Mouse (Mus musculus): ENCODE results near the gene Gm39566. TPM values are rescaled to one million over a fixed set of nuclear protein-coding genes. Genes with fewer than 3 reads are reported as not detected.

The Gm39566 gene
- total and polyA plus RNA-seq, 3 experiments = 0.04 TPM; not detected in 2

GRCm38 (mm10) chr11:69807641-69808040, 7.5 kb downstream of the Gm39566 start:
- no peak for DNase-seq (ENCODE audit: low read depth, low spot score)
- H3K9ac ChIP-seq (ENCODE audit: control insufficient read depth, low read depth, low read length, poor library complexity, severe bottlenecking) = no peak overlapping the region
- no peaks in the 10 kb centered on the region for H3K36me3 ChIP-seq (ENCODE audit: control insufficient read depth in 1 of 2, insufficient read depth in 2 of 2, low read length in 2 of 2)
- H3K27ac ChIP-seq (ENCODE audit: control insufficient read depth, low read depth, low read length) = no peak overlapping the region
- TF ChIP-seq TBP (IDR thresholded peaks at IDR 0.05; ENCODE audit: low read depth, low read length) = no peak
- no peak for TF ChIP-seq MAX (IDR thresholded peaks at IDR 0.05; ENCODE audit: low read length)
- no peak for TF ChIP-seq KAT2A (conservative IDR thresholded peaks at IDR 0.05; ENCODE audit: low read depth, low read length)
- TF ChIP-seq GABPA (IDR thresholded peaks at IDR 0.05; ENCODE audit: low read depth, low read length) = no peak
- TF ChIP-seq MYC (IDR thresholded peaks at IDR 0.05; ENCODE audit: low read depth, low read length) = no peak
- no peak for TF ChIP-seq SIN3A (IDR thresholded peaks at IDR 0.05; ENCODE audit: low read length)
- TF ChIP-seq POLR2AphosphoS2 (IDR thresholded peaks at IDR 0.05; ENCODE audit: low read length) = no peak
- no peak for TF ChIP-seq ETS1 (IDR thresholded peaks at IDR 0.05; ENCODE audit: low read depth, low read length)
- TF ChIP-seq CHD2 (IDR thresholded peaks at IDR 0.05; ENCODE audit: low read length) = no peak
- no peak for TF ChIP-seq EP300 (IDR thresholded peaks at IDR 0.05; ENCODE audit: low read depth in 1 of 2, low read length in 2 of 2)
- no peak for TF ChIP-seq MXI1 (IDR thresholded peaks at IDR 0.05; ENCODE audit: low read depth, low read length)
- no peak for TF ChIP-seq POLR2A (IDR thresholded peaks at IDR 0.05; ENCODE audit: control insufficient read depth in 1 of 2, insufficient read depth in 1 of 2, low read depth in 1 of 2, low read length in 2 of 2, poor library complexity in 1 of 2)
- no peak for TF ChIP-seq RCOR1 (IDR thresholded peaks at IDR 0.05; ENCODE audit: low read depth, low read length)
- TF ChIP-seq TCF12 (IDR thresholded peaks at IDR 0.05; ENCODE audit: low read depth, low read length) = no peak
- TF ChIP-seq USF1 (IDR thresholded peaks at IDR 0.05; ENCODE audit: low read depth, low read length) = no peak
- no peak for TF ChIP-seq CTCF (IDR thresholded peaks at IDR 0.05 in 2 of 3, conservative IDR thresholded peaks at IDR 0.05 in 1 of 3; ENCODE audit: control insufficient read depth in 1 of 3, insufficient read depth in 1 of 3, low read depth in 2 of 3, low read length in 3 of 3, poor library complexity in 1 of 3, severe bottlenecking in 1 of 3)
- TF ChIP-seq SMC3 (IDR thresholded peaks at IDR 0.05; ENCODE audit: low read depth, low read length) = no peak
- TF ChIP-seq TAL1 (IDR thresholded peaks at IDR 0.05; ENCODE audit: low read length) = no peak
- no peak for TF ChIP-seq BHLHE40 (IDR thresholded peaks at IDR 0.05; ENCODE audit: borderline replicate concordance, low read depth, low read length)
- TF ChIP-seq MAZ (IDR thresholded peaks at IDR 0.05; ENCODE audit: low read depth, low read length) = no peak
- H3K27me3 ChIP-seq (ENCODE audit: control insufficient read depth in 1 of 2, insufficient read depth in 2 of 2, low read length in 2 of 2) = peaks cover 2 to 3% of the 10 kb centered on the region in 2 experiments
- H3K79me2 ChIP-seq (ENCODE audit: control insufficient read depth, insufficient read depth, low read length, poor library complexity) = peaks cover 5% of the 10 kb centered on the region; the same call in 1 of the 2 replicates
- H3K4me3 ChIP-seq (ENCODE audit: control insufficient read depth in 1 of 2, insufficient read depth in 1 of 2, low read depth in 2 of 2, low read length in 2 of 2) = no peak overlapping the region
- no peaks in the 10 kb centered on the region for H3K9me3 ChIP-seq (replicated peaks; ENCODE audit: insufficient read depth, low read length)
- peaks cover 0 to 7% of the 10 kb centered on the region in 2 experiments; a peak in 2 of 4 replicates for H3K4me1 ChIP-seq (ENCODE audit: control insufficient read depth in 1 of 2, insufficient read depth in 2 of 2, low read length in 2 of 2)

GRCm38 (mm10) chr11:69806378-69806777, 8.7 kb downstream of the Gm39566 start:
- Histone ChIP-seq H3K27ac (ENCODE audit: control insufficient read depth, low read depth, low read length) (no peak overlapping the region), H3K4me3 (ENCODE audit: control insufficient read depth in 1 of 2, insufficient read depth in 1 of 2, low read depth in 2 of 2, low read length in 2 of 2) (no peak overlapping the region), H3K27me3 (ENCODE audit: control insufficient read depth in 1 of 2, insufficient read depth in 2 of 2, low read length in 2 of 2) (peaks cover 2 to 3% of the 10 kb centered on the region in 2 experiments; a peak in 3 of 4 replicates), H3K36me3 (ENCODE audit: control insufficient read depth in 1 of 2, insufficient read depth in 2 of 2, low read length in 2 of 2) (no peaks in the 10 kb centered on the region; a peak in 1 of 4 replicates), H3K9ac (ENCODE audit: control insufficient read depth, low read depth, low read length, poor library complexity, severe bottlenecking) (no peak overlapping the region), H3K79me2 (ENCODE audit: control insufficient read depth, insufficient read depth, low read length, poor library complexity) (peaks cover 5% of the 10 kb centered on the region; the same call in 1 of the 2 replicates), H3K9me3 (replicated peaks; ENCODE audit: insufficient read depth, low read length) (no peaks in the 10 kb centered on the region), H3K4me1 (ENCODE audit: control insufficient read depth in 1 of 2, insufficient read depth in 2 of 2, low read length in 2 of 2) (peaks cover 3 to 11% of the 10 kb centered on the region in 2 experiments; a peak in 3 of 4 replicates)
- peak; percentile 67 for DNase-seq (ENCODE audit: low read depth, low spot score)
- TF ChIP-seq RAD21 (IDR thresholded peaks at IDR 0.05; ENCODE audit: low read depth, low read length) (peak; percentile 50), CTCF (IDR thresholded peaks at IDR 0.05 in 2 of 3, conservative IDR thresholded peaks at IDR 0.05 in 1 of 3; ENCODE audit: control insufficient read depth in 1 of 3, insufficient read depth in 1 of 3, low read depth in 2 of 3, low read length in 3 of 3, poor library complexity in 1 of 3, severe bottlenecking in 1 of 3) (peak; percentile 23 to 56 (median 25); a peak in 3 of 6 replicates), SMC3 (IDR thresholded peaks at IDR 0.05; ENCODE audit: low read depth, low read length) (peak; percentile 69), ZNF384 (IDR thresholded peaks at IDR 0.05; ENCODE audit: low read depth, low read length) (peak; percentile 73), ZC3H11A (IDR thresholded peaks at IDR 0.05; ENCODE audit: low read depth, low read length) (peak; percentile 66), ZKSCAN1 (IDR thresholded peaks at IDR 0.05; ENCODE audit: low read depth, low read length) (no peak)

Measured in MEL (cell line).